Mouse (Mus musculus) adrenal gland, adult 2 months (tissue): ENCODE data around the gene Npas3. TPM values are rescaled to one million over a fixed set of nuclear protein-coding genes. Genes with fewer than 3 reads are reported as not detected.
"Not testable (repeated sequence)": the region's sequence is repeated elsewhere in the genome, so short reads cannot be mapped to it uniquely, and the experiment has no call there.

Experiments used
- DNase-seq: peaks from one replicate; pipeline ENCODE4 v3.0.0; 2021
- long read RNA-seq: library from polyadenylated mRNA; stranded (forward); transcript quantifications from one replicate; pipeline ENCODE4 v2.0.0, GENCODE M21; 2021
- polyA plus RNA-seq: library from polyadenylated mRNA; depleted of rRNA; stranded (reverse); fragments of >200 nt; gene quantifications from 2 replicates; pipeline ENCODE4 v1.2.3, GENCODE M21; 2012; rRNA removed
- total RNA-seq, 2 experiments: library from RNA; stranded (reverse); gene quantifications; 2 replicates each; pipeline ENCODE4 v1.2.3; 2021

Gene Npas3
- total RNA-seq (1 to 10 TPM; 2.1 to 4.4 TPM), polyA plus RNA-seq (0.98 and 2.3 TPM in 2 replicates)
- long read RNA-seq, partial matches to known transcripts, result 1 of 3 reads
- long read RNA-seq, other reads (novel, unspliced or antisense), result 2 of 3 reads

DNA sequence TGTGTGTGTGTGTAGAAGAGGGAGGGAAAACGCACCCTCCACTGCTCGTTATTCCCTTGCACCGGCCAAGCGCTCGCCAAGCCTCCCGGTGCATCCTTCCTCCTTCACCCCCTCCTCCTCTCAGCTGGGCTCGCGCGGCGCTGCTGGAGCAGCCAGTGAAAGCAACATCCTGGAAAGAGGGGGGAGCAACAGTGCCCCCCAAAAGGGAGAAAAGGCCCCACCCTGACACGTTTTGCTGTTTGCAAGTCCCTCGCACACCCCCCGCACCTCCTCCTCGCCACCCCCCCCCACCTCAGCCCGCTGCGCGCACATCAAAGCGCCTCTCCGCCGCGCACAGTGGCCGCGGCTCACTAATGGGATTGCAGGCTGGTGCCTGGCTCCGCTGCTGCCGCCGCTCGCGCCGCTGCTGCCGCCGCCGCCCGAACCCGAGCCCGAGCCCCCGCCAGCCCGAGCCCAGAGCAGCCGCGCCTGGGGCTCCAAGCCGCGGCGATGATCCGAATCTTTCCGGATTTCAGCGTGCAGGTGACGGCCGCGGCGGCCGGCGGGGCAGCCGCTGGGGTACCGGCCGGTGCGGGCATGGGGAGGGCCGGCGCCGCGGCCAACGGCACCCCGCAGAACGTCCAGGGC lies at the start of gene Npas3:
Npas3 (plus strand) TSS at position 577 of the 627 bp plus-strand sequence.
- DNase-seq, result peak; percentile 49

- DNase-seq, result no peak
These were observed 31.3 kb upstream of the Npas3 start for GRCm38 (mm10) chr12:53217141-53217540.

- no peak for DNase-seq
These were observed 25.7 kb upstream of the Npas3 start for GRCm38 (mm10) chr12:53222742-53223141.

DNA sequence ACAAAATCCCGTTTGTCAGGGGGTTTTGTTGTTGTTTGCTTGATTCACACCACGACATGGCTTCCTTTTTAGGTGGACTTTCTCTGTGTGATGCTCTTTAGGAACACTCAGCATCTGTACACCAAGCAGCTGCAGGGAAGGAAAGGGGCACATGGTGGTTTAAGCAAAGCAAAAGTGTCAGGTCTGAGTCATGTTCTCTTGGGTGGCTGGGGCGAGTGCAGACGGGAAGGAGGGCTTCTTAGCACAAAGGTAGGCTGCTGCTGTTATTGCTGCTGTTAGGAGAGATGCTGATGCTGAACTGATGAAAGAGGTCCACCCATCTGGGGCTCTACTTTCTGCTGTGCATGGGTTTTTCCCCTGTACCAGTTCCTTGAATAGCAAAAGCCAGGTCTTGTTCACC lies 21.1 kb upstream of the Npas3 start:
- no peak for DNase-seq

DNA sequence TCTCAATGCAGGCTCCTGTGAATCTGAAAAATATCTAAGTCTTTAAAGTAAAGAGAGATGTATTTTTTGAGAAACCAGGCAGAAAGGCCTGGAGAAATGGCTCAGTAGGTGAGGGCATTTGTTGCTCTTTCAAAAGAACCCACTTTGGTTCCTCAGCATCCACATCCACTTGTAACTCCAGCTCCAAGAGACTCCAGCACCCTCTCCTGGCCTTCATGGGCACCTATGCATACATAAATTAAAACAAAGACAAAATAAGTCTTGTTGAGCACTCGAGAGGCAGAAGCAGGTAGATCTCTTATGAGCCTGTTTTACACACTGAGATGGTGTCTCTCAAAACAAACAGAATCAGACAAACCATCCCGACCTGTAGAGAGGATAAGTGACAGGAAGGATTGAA lies 19.1 kb upstream of the Npas3 start:
- DNase-seq, result no peak

- DNase-seq, result no peak
These were observed 2.3 kb upstream of the Npas3 start for GRCm38 (mm10) chr12:53246181-53246580.

DNA sequence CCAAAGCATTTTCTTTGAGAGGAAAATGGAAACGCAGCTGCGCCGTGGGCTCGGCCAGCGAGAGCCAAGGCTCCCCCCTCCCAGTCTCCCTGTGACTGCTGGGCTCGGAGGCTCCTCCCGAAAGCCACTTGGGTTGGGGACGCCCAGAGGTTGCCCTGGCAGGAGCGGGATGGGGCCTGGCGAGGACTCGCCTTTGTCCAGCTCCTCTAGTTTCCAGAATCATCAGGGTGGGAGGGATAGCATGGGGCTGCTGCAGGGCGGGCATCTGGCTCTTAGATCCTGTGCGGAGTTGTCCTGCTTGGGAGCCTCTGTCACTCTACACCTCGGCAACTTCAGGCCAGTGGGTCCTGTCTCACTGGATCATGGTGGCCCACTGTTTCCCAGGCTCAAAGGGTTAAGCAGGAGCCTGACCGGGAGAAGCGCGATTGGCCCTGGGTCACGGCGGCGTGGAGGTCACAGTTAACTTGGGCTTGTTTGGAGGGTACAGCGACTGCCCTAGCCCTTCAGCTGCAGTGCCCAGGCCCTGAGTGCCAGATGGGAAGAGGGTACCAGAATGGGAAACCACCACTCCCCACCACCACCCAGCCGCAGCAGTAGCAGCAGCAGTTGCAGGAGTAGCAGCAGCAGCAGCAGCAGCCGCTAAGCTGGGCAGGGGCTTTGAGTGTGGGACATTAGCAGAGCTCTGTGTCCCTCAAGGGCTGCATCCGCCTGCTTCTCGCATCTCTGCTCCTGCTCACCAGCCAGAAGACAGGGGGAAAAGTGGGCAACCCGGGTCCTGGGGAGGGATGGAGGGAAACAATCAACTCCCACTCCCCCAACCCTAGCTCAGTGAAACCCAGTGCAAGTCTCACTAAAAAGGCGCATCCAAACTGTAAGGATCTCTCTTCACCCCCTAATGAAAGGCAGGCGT lies 1.6 kb upstream of the Npas3 start:
- DNase-seq, result peak; percentile 9

DNA sequence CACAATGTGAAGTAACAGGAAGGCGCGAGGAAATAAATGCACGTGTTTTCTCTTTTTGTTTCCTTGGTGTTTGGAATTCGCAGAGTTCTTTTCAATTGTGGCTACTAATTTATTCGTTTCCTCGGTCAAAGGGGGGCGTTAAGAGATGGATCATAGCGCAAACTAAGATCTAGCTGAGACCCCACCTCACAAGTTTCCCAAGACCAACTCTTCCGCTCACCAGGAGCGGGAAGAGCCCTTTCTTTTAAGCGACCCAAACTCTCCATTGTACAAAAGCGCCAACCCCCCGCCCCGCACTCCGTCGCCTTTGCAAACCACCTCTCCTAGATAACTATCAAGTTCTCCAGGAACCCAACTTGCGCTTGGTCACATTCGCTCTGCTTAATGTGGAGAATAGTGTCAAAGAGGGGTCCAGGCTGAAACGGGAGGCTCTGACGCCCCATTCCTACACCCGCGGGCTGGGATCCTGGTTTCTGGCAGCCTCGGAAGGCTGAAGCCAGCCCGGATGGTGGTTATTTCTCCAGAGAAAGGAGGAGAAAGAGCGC lies 914 bp upstream of the Npas3 start:
- no peak for DNase-seq

DNA sequence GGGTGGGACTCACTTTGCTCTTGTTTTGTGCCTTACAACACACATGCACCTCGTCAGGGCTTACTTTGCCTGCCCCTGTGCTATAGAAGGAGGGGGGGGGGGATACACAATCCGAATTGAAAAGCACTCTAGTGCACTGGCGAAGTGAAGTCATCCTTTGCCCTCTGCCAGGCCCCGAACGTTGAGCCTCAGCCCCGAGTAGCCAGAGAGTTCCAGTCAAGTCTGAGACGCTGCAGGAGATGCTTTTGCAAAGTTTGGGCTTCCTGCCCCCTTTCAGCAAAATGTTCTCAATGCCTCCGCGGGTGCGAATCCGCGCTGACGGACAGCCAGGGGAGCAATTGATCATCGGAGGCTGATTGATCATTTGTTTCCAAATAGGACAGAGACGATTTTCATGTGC lies 319 bp downstream of the Npas3 start:
- DNase-seq, result peak; percentile 16

DNA sequence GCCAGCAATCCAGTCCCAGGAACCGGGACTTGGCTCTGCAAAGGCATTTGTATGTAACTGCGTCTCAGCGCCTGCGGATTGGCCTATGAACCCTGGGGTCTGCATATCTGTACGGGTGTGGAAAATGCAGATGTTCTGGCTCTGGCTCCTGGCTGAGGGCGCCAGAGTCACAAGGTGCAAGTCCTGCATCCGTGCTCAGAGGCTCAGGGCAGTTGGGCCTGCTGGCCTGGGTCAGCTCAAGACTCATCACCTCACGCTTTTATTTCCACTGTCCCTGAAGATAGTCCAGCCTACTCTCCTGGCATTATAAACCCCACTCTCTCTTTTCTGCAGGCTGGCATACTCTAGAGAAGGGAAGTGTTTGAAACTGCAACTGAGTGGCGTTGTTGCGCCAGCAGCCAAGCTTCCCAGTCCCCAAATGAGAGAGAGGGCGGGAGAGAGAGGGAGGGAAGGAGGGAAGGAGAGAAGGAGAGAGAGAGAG lies 3.3 kb downstream of the Npas3 start:
- DNase-seq, result peak; percentile 48

DNA sequence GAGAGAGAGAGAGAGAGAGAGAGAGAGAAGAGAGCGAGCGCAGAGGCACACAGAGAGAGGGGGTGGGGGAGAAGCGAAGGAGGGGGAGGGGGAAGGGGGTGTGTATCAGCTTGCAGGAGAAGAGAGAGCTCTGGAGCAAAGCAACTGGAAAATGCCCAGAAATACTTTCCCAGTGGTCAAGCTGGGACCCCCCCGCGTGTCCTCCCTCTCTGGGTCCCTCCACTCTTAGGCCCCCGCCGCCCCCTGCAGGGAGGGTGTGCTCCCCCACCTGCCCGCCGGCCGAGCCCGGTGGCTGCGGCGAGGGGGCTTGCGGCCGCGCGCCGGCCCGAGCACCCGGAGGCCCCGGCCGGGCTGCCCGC lies 3.7 kb downstream of the Npas3 start:
- DNase-seq, result peak; percentile 40

- peak; percentile 56 for DNase-seq
These were observed 4.3 kb downstream of the Npas3 start for GRCm38 (mm10) chr12:53252572-53253422.

GRCm38 (mm10) chr12:53253461-53254159 lies 5.1 kb downstream of the Npas3 start:
- peak; percentile 47 for DNase-seq

GRCm38 (mm10) chr12:53254160-53254480 lies 5.6 kb downstream of the Npas3 start:
- no peak for DNase-seq

GRCm38 (mm10) chr12:53274502-53274901 lies 26.0 kb downstream of the Npas3 start:
- DNase-seq, result not testable (repeated sequence)

DNA sequence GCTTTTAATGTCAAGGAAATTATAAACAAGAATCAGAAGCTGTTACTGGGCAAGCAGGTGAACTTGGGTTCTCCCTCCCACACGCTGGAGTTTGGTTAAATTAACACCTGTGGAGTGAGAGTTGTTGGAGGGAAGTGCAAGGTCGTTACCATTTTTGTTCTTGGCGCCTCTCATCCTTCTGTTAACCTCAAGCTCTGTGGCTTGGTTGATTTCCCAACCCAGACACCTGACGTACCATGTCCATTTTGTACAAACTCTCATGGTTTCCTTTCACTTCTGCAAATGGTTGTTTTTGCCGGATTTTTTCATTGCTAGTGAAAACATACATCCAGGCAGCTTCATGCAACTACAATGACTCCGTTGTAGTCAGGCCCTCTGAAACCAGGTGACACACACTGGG lies 28.9 kb downstream of the Npas3 start:
- DNase-seq, result no peak

GRCm38 (mm10) chr12:53290341-53290740 lies 41.9 kb downstream of the Npas3 start:
- DNase-seq, result no peak

DNA sequence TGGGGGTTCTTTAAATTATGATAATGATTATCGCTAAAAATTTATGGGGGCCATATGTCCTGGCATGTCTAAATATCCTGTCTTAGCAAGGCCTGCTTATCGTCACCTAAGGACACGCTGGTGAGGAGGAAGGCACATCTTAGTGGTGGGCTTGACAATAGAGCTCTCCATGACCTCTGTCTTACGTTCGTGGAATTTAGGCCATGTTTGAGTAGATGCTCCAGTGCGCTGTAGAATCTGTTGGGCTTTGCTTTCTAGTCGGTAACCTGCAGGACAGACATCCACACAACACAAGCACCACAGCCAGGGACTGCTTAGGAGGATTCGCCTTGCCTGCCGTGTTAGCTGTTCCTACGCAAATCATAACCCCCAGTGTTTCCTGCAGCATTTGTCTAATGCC lies 42.4 kb downstream of the Npas3 start:
- DNase-seq, result no peak

DNA sequence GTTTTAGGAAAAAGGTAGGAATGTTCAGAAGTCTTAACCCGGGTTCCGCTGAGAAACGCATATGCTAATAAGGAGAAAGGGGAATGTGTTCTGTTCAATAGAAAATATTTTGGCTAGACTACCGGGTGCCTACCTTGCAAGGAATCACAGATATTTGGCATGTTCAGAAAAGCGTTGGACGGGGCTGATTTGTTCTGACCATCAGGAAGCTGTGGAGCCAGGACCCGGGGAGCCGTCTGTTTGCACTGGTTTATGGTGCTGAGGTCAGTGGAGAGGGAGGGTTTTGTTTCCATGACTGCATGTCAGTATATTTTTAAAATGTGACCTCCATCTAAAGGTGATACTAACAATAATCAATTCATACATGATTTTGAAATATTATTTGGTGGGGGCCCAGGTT lies 43.5 kb downstream of the Npas3 start:
- DNase-seq, result no peak

GRCm38 (mm10) chr12:53292508-53293300 lies 44.2 kb downstream of the Npas3 start:
- no peak for DNase-seq

DNA sequence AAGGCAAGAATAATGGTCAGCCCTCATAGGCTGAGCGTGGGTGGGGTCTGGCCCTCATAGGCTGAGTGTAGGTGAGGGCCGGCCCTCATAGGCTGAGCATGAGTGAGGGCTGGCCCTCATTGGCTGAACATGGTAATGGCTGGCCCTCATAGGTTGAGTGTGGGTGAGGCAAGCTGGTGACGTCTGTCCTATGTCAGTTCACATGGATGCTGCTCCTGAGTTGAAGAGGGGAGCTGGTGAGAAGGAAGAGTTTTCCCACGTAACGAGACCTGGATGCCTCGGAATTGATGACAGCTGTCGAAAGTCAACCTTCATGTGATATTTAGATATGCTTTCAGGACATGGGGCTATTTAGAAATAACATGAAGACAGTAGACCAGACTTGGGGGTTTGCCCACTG lies 45.5 kb downstream of the Npas3 start:
- DNase-seq, result no peak
